Mouse (Mus musculus): ENCODE measurements at regions not wholly inside any gene's neighbourhood (a gene's known extent, or its start where the extent isn't known, plus 50 kb on each side); places are given as distances from the start of the nearest gene placed in this dataset.

DNA sequence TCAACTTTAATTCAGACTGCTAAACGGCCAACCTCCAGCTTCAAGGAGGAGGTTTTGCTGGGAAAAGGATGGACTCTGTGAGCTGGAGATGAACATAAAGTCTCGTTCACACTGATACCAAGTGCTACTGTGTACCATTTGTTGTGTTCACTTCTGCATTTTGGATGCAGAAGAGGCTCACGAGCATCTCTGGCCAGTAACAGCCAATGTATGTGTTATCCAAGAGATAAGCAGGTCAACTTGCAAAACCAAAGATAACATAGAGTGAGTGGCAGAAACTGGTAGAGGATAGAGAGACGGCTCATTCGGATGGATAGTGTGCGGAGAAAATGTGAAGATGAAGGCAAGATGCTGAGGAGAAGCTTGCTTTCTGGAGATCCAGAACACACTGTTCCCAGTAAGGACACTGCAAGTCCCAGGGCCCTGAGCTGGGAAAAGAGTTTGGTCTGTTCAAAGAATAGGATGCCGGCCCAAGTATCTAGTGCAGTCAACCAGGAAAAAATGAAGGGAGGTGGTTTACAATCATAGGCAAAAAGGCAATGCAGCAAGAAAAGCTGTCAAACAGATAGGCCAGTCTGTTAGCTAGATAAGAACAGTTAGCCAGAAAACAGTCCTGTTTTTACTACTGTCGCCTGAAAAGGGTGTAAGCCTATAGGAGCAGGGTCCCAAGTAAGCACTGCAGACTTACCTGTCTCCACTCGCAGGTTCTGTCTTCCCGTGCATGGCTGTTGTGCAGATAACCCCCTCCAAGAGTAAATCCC is 145.7 kb upstream of the Bmp4 start:
- H3K4me1 ChIP-seq (replicated peaks): no peaks in the 10 kb centered on the region
- H3K9me3 ChIP-seq: peaks cover 3% of the 10 kb centered on the region; the same call in 1 of the 2 replicates
- 92% methylated on average over 10 of the region's 10 CpGs for WGBS
- H3K27ac ChIP-seq (replicated peaks): no peak overlapping the region
- no peak overlapping the region for H3K9ac ChIP-seq
- H3K36me3 ChIP-seq: no peaks in the 10 kb centered on the region
- no peaks in the 10 kb centered on the region for H3K27me3 ChIP-seq
- no peak overlapping the region for H3K4me3 ChIP-seq
- no peak overlapping the region for H3K4me2 ChIP-seq
- no peak for ATAC-seq (ENCODE audit: low read depth)

DNA sequence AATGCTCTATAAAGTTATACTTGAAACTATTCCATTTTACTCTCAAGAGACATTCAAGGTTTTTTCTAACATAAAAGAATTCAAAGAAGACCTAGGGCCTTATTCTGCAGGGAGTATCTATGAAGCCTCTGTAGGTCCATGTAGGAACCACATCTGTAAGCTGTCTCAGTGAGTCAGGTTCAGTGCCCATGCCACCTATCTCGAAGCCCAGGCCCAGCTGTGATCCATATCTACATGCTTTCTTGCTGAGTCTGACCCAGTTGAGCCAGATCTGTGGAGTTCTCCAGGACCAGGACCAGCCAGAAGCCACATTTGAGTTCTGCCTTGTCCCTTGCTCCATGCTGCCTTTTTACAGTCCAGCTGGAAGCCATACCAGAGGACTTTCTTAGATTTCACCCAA is 142.2 kb upstream of the Bmp4 start:
- no peak overlapping the region for H3K9ac ChIP-seq
- no peak overlapping the region for H3K4me3 ChIP-seq
- no peak overlapping the region for H3K4me2 ChIP-seq
- no peak for ATAC-seq (ENCODE audit: low read depth)
- no peaks in the 10 kb centered on the region for H3K36me3 ChIP-seq
- no peaks in the 10 kb centered on the region for H3K4me1 ChIP-seq (replicated peaks)
- H3K9me3 ChIP-seq: no peaks in the 10 kb centered on the region
- 62% methylated on average over 1 of the region's 1 CpGs for WGBS
- no peaks in the 10 kb centered on the region for H3K27me3 ChIP-seq
- no peak overlapping the region for H3K27ac ChIP-seq (replicated peaks)

DNA sequence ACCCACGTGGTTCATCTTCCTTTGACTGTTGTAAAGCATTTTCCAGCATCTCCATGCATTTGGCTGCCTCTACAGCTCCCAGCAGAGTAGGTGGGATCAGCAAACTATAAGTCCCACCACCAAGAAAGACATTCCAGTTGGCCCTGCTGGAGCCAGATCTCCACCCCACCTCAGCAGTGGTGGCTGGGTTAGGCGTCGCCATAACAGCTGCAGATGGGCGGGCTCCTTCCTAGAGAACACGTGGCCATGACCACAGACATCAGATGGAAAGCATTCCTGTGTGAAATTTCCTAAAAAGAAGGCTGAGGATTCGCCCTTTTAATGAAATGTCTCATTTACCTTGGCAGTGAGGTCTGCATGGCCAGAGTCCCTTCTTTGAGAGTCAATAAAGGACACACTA is 140.0 kb upstream of the Bmp4 start:
- H3K4me2 ChIP-seq: no peak overlapping the region
- H3K36me3 ChIP-seq: no peaks in the 10 kb centered on the region
- no peaks in the 10 kb centered on the region for H3K4me1 ChIP-seq (replicated peaks)
- no peaks in the 10 kb centered on the region for H3K9me3 ChIP-seq
- WGBS: 87% methylated on average over 6 of the region's 6 CpGs
- no peaks in the 10 kb centered on the region for H3K27me3 ChIP-seq
- ATAC-seq (ENCODE audit: low read depth): no peak
- no peak overlapping the region for H3K9ac ChIP-seq
- no peak overlapping the region for H3K27ac ChIP-seq (replicated peaks)
- H3K4me3 ChIP-seq: no peak overlapping the region

DNA sequence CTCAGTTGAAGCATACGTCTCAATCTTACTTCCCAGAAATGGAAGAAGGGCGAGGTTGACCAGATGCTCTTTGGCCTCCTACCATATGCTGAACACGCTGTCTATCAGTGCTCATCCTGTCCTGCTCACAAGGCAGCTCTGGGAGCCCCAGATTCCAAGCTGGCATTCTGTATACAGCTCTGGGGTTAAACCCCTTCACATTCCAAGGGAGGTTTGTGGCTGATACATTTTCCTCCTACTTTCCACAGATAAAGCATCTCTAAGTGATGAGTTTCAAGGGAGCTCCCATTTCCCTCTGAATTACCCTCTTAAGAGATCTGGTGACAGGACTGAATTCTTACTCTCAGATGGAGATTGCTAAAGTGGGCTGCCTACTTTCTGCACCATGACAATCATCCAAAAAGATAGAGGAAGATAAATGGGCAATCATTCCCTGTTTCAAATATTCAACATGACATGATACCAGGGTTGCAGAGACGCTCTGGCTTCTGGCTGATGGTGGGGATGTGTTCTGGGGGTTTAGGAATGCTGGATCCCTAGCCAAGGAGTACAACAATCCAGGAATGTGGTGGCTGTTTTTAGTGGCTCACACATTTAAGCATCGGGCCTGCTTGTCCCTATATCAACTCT is 138.7 kb upstream of the Bmp4 start:
- Histone ChIP-seq H3K4me1 (replicated peaks) (no peaks in the 10 kb centered on the region), H3K27ac (replicated peaks) (no peak overlapping the region), H3K9ac (no peak overlapping the region), H3K9me3 (no peaks in the 10 kb centered on the region), H3K27me3 (no peaks in the 10 kb centered on the region), H3K36me3 (no peaks in the 10 kb centered on the region), H3K4me2 (no peak overlapping the region), H3K4me3 (no peak overlapping the region)
- no peak for ATAC-seq (ENCODE audit: low read depth)
- 88% methylated on average over 5 of the region's 5 CpGs for WGBS

DNA sequence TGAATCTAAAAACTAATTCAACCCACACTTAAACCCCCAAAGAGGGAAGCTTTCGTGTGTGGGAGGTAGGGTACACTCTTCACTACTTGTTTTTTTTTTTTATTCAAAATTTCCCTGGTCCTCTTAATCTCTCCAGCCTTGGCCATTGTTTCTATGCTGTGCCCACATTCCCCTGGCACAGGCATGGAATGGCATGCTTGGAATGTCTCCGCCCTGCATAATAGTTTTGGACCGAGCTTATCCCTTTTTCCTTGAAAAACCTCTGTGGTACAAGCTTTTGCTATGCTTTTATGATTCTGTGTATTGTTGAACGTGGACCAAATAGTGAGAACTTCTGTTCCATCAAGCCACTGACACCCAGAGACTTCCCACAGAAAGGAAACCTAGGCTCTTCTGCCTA is 126.8 kb upstream of the Bmp4 start:
- no peaks in the 10 kb centered on the region for H3K27me3 ChIP-seq
- H3K27ac ChIP-seq (replicated peaks): no peak overlapping the region
- 84% methylated on average over 4 of the region's 4 CpGs for WGBS
- no peaks in the 10 kb centered on the region for H3K9me3 ChIP-seq
- no peaks in the 10 kb centered on the region for H3K36me3 ChIP-seq
- no peaks in the 10 kb centered on the region for H3K4me1 ChIP-seq (replicated peaks)
- no peak for ATAC-seq (ENCODE audit: low read depth)
- no peak overlapping the region for H3K4me3 ChIP-seq
- H3K9ac ChIP-seq: no peak overlapping the region
- no peak overlapping the region for H3K4me2 ChIP-seq

DNA sequence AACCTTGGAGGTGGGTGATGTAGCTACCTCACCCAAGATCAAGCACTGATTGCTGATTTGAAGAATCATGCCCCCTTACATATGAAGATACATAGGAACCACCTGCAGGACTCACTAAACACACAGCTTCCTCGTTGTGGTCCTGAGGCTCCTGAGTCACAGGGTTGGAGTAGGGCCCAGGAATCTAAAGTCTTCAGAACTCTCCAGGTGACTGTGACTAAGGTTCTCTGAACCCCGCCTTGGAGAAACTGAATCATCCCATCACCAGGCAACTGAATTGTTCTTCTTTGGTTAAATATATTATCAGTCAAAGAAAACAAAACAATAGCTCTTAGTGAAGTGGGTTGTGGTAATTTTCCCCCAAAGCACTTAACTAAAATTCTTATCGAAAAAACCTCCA is 125.8 kb upstream of the Bmp4 start:
- 89% methylated on average over 3 of the region's 3 CpGs for WGBS
- H3K9me3 ChIP-seq: no peaks in the 10 kb centered on the region
- no peaks in the 10 kb centered on the region for H3K36me3 ChIP-seq
- H3K4me3 ChIP-seq: no peak overlapping the region
- H3K9ac ChIP-seq: no peak overlapping the region
- H3K27ac ChIP-seq (replicated peaks): no peak overlapping the region
- H3K4me1 ChIP-seq (replicated peaks): no peaks in the 10 kb centered on the region
- no peaks in the 10 kb centered on the region for H3K27me3 ChIP-seq
- no peak overlapping the region for H3K4me2 ChIP-seq
- ATAC-seq (ENCODE audit: low read depth): no peak

DNA sequence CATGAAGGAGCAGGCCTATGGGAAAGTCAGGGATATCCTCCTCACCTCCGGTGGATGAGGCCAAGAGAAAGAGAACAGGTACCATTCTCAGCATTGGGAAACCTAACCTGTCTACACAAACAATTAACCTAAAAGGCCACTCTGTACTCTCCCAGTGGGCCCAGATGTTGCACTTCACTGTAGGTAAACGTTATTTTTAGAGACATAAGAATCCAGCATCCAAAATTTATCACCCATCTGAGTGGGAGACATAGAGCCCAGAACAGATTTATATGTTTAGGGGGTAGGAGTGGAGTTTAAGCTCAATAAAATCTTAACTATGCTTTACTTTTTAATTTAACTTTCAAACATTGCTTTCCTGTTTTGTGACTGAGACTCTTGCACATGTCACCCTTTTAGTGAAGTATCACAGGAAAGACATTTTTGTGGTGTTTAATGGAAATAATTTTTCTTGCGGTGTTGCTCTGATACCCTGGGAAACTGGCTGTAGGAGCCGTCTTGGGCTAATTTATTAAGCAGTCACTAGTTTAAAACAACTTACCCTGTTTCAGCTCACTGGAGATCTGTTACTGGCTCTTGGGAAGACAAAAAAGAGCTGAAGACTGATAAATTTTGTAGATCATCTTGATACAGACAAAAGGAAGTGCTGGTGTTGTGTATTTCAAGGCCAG is 123.9 kb upstream of the Bmp4 start:
- Histone ChIP-seq H3K27me3 (no peaks in the 10 kb centered on the region), H3K4me3 (no peak overlapping the region), H3K36me3 (no peaks in the 10 kb centered on the region), H3K27ac (replicated peaks) (no peak overlapping the region), H3K4me2 (no peak overlapping the region), H3K4me1 (replicated peaks) (no peaks in the 10 kb centered on the region), H3K9ac (no peak overlapping the region), H3K9me3 (no peaks in the 10 kb centered on the region)
- WGBS: 76% methylated on average over 4 of the region's 4 CpGs
- ATAC-seq (ENCODE audit: low read depth): no peak

DNA sequence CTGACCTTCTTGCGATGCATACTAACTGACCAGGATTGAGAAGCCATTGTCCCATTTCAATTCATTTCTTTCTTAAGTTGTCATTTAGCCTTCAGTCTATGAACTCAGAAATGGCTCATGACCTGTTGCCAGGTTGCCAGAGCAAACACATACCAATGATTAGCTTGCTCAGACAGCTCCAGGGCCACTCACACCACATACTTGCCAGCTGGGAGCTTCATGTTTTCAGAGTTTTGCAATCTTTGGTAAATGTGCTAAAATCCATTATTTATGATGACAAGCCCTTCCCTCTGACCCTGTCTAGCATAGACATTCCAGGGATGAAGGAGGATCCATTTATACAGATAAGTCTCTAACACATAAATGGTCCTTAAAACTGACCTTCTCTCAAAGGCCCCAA is 121.6 kb upstream of the Bmp4 start:
- no peak overlapping the region for H3K9ac ChIP-seq
- no peaks in the 10 kb centered on the region for H3K4me1 ChIP-seq (replicated peaks)
- H3K36me3 ChIP-seq: no peaks in the 10 kb centered on the region
- WGBS: 97% methylated on average over 1 of the region's 1 CpGs
- no peak overlapping the region for H3K4me3 ChIP-seq
- no peaks in the 10 kb centered on the region for H3K9me3 ChIP-seq
- H3K4me2 ChIP-seq: no peak overlapping the region
- H3K27me3 ChIP-seq: no peaks in the 10 kb centered on the region
- H3K27ac ChIP-seq (replicated peaks): no peak overlapping the region
- no peak for ATAC-seq (ENCODE audit: low read depth)

DNA sequence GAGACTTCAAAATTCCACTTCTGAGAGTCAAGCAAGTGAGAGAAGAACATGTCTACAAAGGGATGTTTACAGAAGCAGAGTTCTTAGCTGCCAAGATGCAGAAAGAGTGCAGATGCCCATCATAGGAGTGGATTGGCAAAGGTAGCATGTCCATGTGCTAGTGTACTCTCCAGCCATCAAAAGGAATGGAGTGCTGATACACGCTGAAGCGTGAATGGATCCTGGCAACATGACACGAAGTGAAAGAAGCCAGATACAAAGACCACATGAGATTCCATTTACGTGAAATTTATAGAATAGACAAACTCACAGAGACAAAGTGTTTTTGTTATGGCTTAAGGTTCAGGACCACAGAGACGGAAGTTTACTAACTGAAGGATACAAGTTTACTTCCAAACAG is 118.4 kb upstream of the Bmp4 start:
- Histone ChIP-seq H3K36me3 (no peaks in the 10 kb centered on the region), H3K4me3 (no peak overlapping the region), H3K9me3 (no peaks in the 10 kb centered on the region), H3K27me3 (no peaks in the 10 kb centered on the region), H3K4me2 (no peak overlapping the region), H3K27ac (replicated peaks) (no peak overlapping the region), H3K4me1 (replicated peaks) (no peaks in the 10 kb centered on the region), H3K9ac (no peak overlapping the region)
- ATAC-seq (ENCODE audit: low read depth): no peak
- 85% methylated on average over 5 of the region's 5 CpGs for WGBS

DNA sequence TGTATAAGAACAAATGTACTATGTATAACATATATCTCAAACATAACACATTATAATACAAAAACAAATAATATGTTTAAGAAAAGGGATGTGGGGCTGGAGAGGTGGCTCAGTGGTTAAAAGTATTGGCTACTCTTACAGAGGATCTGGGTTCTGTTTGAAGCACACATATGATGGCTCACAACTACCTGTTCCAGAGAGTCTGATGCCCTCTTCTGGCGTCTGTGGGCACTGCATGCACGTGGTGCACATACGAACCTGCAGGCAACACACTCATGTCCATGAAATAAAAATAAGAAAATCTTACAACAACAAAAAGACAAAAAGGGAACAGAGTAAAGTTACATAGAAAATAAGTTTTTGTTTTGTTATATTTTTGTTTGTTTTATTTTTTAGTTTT is 114.8 kb upstream of the Bmp4 start:
- no peak overlapping the region for H3K4me2 ChIP-seq
- 85% methylated on average over 3 of the region's 3 CpGs for WGBS

DNA sequence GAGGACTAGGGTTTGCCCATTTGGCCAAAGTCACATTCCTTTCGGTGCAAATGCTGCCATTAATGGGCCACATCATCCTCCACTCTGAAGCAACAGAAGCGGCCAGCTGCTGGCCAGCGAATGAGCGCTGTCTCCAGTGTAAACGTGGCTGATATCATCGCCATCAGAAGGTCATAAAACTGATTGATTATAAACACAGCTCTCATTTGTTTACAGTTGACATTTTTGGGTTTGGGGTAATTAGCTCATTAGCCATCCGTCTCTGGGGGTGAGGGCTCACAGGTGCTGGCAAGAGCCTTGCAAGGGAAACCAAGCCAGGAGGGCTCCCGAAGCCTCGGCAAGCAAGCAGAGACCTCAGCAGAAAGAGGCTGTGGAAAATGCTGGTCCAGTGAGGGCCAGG is 101.1 kb upstream of the Bmp4 start:
- no peaks in the 10 kb centered on the region for H3K9me3 ChIP-seq
- H3K4me3 ChIP-seq: no peak overlapping the region
- no peak overlapping the region for H3K9ac ChIP-seq
- H3K36me3 ChIP-seq: no peaks in the 10 kb centered on the region
- WGBS: 50% methylated on average over 9 of the region's 9 CpGs
- H3K27ac ChIP-seq (replicated peaks): no peak overlapping the region
- H3K4me2 ChIP-seq: no peak overlapping the region
- no peak for ATAC-seq (ENCODE audit: low read depth)
- H3K27me3 ChIP-seq: no peaks in the 10 kb centered on the region
- no peaks in the 10 kb centered on the region for H3K4me1 ChIP-seq (replicated peaks)

More for the DNA sequence above, 114.8 kb upstream of the Bmp4 start:
- H3K27ac ChIP-seq (replicated peaks): no peak overlapping the region
- no peak overlapping the region for H3K4me3 ChIP-seq
- no peaks in the 10 kb centered on the region for H3K36me3 ChIP-seq
- H3K4me1 ChIP-seq (replicated peaks): no peaks in the 10 kb centered on the region
- H3K9ac ChIP-seq: no peak overlapping the region
- no peaks in the 10 kb centered on the region for H3K9me3 ChIP-seq
- ATAC-seq (ENCODE audit: low read depth): no peak
- H3K27me3 ChIP-seq: no peaks in the 10 kb centered on the region

DNA sequence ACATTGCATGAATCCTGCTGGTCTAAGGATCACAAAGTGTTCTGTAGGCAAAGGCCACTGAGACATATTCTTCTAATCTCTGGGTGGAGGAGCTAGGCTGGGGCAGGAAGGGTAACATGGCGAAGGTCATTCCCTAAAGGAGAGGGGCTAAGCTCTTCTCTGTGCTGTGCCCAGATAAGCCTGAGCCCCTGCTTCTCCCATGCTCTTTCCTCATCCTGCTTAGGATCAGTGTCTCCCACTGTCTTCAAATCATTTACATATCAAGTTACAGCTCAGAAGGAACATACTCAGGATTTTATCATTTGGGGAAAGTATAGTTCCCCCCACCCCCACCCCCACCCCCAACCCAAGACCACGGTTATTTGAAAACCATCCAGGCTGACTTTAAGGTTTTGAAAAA is 100.7 kb upstream of the Bmp4 start:
- no peak overlapping the region for H3K9ac ChIP-seq
- H3K4me1 ChIP-seq (replicated peaks): no peaks in the 10 kb centered on the region
- ATAC-seq (ENCODE audit: low read depth): no peak
- WGBS: 79% methylated on average over 2 of the region's 2 CpGs
- no peak overlapping the region for H3K4me2 ChIP-seq
- H3K27ac ChIP-seq (replicated peaks): no peak overlapping the region
- no peaks in the 10 kb centered on the region for H3K27me3 ChIP-seq
- H3K4me3 ChIP-seq: no peak overlapping the region
- H3K9me3 ChIP-seq: no peaks in the 10 kb centered on the region
- no peaks in the 10 kb centered on the region for H3K36me3 ChIP-seq

All from neural tube, embryonic 13.5 days (tissue).